Mouse (Mus musculus) megakaryocyte, embryonic 14.5 days (primary cell): ENCODE results near the gene Rsph14.

Experiments
- FLI1 ChIP-seq: IDR thresholded peaks from 2 replicates; pipeline ENCODE4 v1.6.1; 2012; ENCODE audit warnings: low read length, inconsistent platforms, mixed read lengths
- GATA1 ChIP-seq: IDR thresholded peaks from 3 replicates; pipeline ENCODE4 v1.6.1; 2012; ENCODE audit warnings: mixed read lengths, low read length, inconsistent platforms, borderline replicate concordance

GRCm38 (mm10) chr10:75058336-75058735, 25.9 kb upstream of the Rsph14 start:
- no peak for TF ChIP-seq GATA1
- no peak for TF ChIP-seq FLI1
